Mouse (Mus musculus): Measurements from ENCODE around the gene Med10. TPM values are rescaled to one million over a fixed set of nuclear protein-coding genes. Genes with fewer than 3 reads are reported as not detected.

The Med10 gene
- total and polyA plus RNA-seq, 3 experiments = 19.3 to 22.9 (median 19.7) TPM

GRCm38 (mm10) chr13:69845592-69845991, 43.4 kb downstream of the Med10 start:
- no peak for DNase-seq
- no peak overlapping the region for H3K9ac ChIP-seq (ENCODE audit: low read depth, low read length)
- TF ChIP-seq CTCF (IDR thresholded peaks at IDR 0.05) = no peak
- TF ChIP-seq EP300 (IDR thresholded peaks at IDR 0.05; ENCODE audit: insufficient read depth, low read depth, low read length) = no peak
- TF ChIP-seq POLR2A (IDR thresholded peaks at IDR 0.05; ENCODE audit: insufficient read depth, low read depth, low read length) = no peak
- H3K79me2 ChIP-seq (replicated peaks; ENCODE audit: control insufficient read depth, insufficient read depth, low read length) = no peaks in the 10 kb centered on the region
- intact Hi-C loops (cut with DNase I) = no loop called here
- no peaks in the 10 kb centered on the region for H3K36me3 ChIP-seq (ENCODE audit: control insufficient read depth, insufficient read depth, low read length)
- no peaks in the 10 kb centered on the region for H3K4me1 ChIP-seq (ENCODE audit: control insufficient read depth, insufficient read depth, low read length)
- 73% methylated on average over 1 of the region's 1 CpGs for WGBS
- no peak overlapping the region for H3K27ac ChIP-seq
- no peaks in the 10 kb centered on the region for H3K27me3 ChIP-seq (ENCODE audit: control insufficient read depth, insufficient read depth, low read length)
- no peak overlapping the region for H3K4me3 ChIP-seq

DNA sequence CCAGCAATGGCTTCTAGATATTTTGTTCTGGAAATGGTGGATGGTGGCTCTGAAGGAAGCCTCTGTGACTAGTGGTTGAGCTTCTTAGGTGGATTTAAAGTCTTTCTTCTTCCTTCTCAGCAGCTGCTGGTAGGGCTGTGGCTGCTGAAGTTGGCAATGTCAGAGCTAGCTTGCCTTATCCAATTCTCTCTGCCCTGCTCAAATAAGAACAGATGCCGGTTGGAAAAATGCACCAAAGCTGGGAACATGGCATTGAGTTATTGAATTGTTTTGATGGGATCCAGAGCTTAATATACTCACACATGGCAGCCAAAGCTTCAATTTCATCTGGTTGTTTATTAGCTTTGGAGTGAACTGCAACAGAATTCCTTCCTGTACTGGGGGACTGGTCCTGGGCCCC, 47.4 kb downstream of the Med10 start:
- intact Hi-C loops (cut with DNase I) = no loop called here
- no peak for DNase-seq

DNA sequence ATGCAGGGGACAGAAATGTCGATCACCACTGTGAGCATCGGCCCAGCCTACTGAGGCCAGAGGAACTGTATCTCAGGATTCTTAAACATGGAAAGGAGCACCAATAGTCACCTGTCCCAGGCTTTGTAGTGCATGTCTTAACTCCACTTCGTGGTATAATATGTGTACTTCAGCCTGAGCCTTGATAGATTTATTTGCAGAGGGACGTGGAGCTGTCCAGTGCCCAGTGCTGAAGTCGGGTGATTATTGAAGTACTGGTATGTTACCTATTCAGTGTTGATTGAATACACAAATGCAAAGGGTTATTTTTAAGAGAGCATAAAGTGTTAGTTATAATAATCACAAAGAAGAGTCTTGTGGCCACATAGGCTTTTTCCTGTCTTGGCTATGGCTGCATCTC, 50.1 kb downstream of the Med10 start:
- no peaks in the 10 kb centered on the region for H3K36me3 ChIP-seq (ENCODE audit: control insufficient read depth, insufficient read depth, low read length)
- H3K27ac ChIP-seq = no peak overlapping the region
- intact Hi-C loops (cut with DNase I) = no loop called here
- H3K79me2 ChIP-seq (replicated peaks; ENCODE audit: control insufficient read depth, insufficient read depth, low read length) = no peaks in the 10 kb centered on the region
- WGBS = 56% methylated on average over 5 of the region's 5 CpGs
- no peak overlapping the region for H3K4me3 ChIP-seq
- peak in 1 of 2 experiments; percentile 21 for DNase-seq
- TF ChIP-seq EP300 (IDR thresholded peaks at IDR 0.05; ENCODE audit: insufficient read depth, low read depth, low read length) (no peak), POLR2A (IDR thresholded peaks at IDR 0.05; ENCODE audit: insufficient read depth, low read depth, low read length) (no peak), CTCF (IDR thresholded peaks at IDR 0.05) (no peak)
- no peaks in the 10 kb centered on the region for H3K4me1 ChIP-seq (ENCODE audit: control insufficient read depth, insufficient read depth, low read length)
- H3K27me3 ChIP-seq (ENCODE audit: control insufficient read depth, insufficient read depth, low read length) = no peaks in the 10 kb centered on the region
- H3K9ac ChIP-seq (ENCODE audit: low read depth, low read length) = no peak overlapping the region

More for the DNA sequence above, 47.4 kb downstream of the Med10 start:
- no peaks in the 10 kb centered on the region for H3K4me1 ChIP-seq (ENCODE audit: control insufficient read depth, insufficient read depth, low read length)
- H3K9ac ChIP-seq (ENCODE audit: low read depth, low read length) = no peak overlapping the region
- H3K27ac ChIP-seq = no peak overlapping the region
- no peak overlapping the region for H3K4me3 ChIP-seq
- H3K36me3 ChIP-seq (ENCODE audit: control insufficient read depth, insufficient read depth, low read length) = no peaks in the 10 kb centered on the region
- TF ChIP-seq EP300 (IDR thresholded peaks at IDR 0.05; ENCODE audit: insufficient read depth, low read depth, low read length) = no peak
- TF ChIP-seq CTCF (IDR thresholded peaks at IDR 0.05) = no peak
- no peak for TF ChIP-seq POLR2A (IDR thresholded peaks at IDR 0.05; ENCODE audit: insufficient read depth, low read depth, low read length)
- WGBS = 73% methylated on average over 1 of the region's 1 CpGs
- no peaks in the 10 kb centered on the region for H3K27me3 ChIP-seq (ENCODE audit: control insufficient read depth, insufficient read depth, low read length)
- no peaks in the 10 kb centered on the region for H3K79me2 ChIP-seq (replicated peaks; ENCODE audit: control insufficient read depth, insufficient read depth, low read length)

GRCm38 (mm10) chr13:69853425-69854043, 51.3 kb downstream of the Med10 start:
- TF ChIP-seq CTCF (IDR thresholded peaks at IDR 0.05) (no peak), POLR2A (IDR thresholded peaks at IDR 0.05; ENCODE audit: insufficient read depth, low read depth, low read length) (no peak), EP300 (IDR thresholded peaks at IDR 0.05; ENCODE audit: insufficient read depth, low read depth, low read length) (no peak)
- Histone ChIP-seq H3K4me3 (no peak overlapping the region), H3K79me2 (replicated peaks; ENCODE audit: control insufficient read depth, insufficient read depth, low read length) (no peaks in the 10 kb centered on the region), H3K9ac (ENCODE audit: low read depth, low read length) (no peak overlapping the region), H3K27me3 (ENCODE audit: control insufficient read depth, insufficient read depth, low read length) (no peaks in the 10 kb centered on the region), H3K4me1 (ENCODE audit: control insufficient read depth, insufficient read depth, low read length) (no peaks in the 10 kb centered on the region), H3K36me3 (ENCODE audit: control insufficient read depth, insufficient read depth, low read length) (no peaks in the 10 kb centered on the region), H3K27ac (no peak overlapping the region)
- DNase-seq = no peak
- WGBS = 63% methylated on average over 5 of the region's 5 CpGs
- intact Hi-C loops (cut with DNase I) = no loop called here

DNA sequence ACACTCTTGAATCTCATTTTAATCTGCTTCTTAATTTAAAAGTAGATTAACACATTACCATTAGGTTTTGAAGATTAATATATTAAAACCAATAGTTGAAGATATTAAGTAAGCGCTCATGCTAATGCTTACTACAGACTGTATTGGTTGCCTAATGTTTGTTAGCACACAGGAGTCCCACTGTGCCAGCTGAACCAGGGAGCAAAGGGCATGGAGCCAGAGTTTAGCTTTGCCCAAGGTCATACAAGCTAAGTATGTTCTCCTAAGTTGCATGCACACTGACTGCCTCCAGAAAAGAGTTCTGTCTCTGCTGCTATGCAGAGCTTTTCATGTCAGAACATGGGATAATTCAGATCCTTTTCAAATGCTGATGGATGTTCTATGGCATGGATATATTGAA, 53.7 kb downstream of the Med10 start:
- Histone ChIP-seq H3K79me2 (replicated peaks; ENCODE audit: control insufficient read depth, insufficient read depth, low read length) (no peaks in the 10 kb centered on the region), H3K4me1 (ENCODE audit: control insufficient read depth, insufficient read depth, low read length) (no peaks in the 10 kb centered on the region), H3K4me3 (no peak overlapping the region), H3K27ac (no peak overlapping the region), H3K9ac (ENCODE audit: low read depth, low read length) (no peak overlapping the region), H3K27me3 (ENCODE audit: control insufficient read depth, insufficient read depth, low read length) (no peaks in the 10 kb centered on the region), H3K36me3 (ENCODE audit: control insufficient read depth, insufficient read depth, low read length) (no peaks in the 10 kb centered on the region)
- intact Hi-C loops (cut with DNase I) = no loop called here
- TF ChIP-seq EP300 (IDR thresholded peaks at IDR 0.05; ENCODE audit: insufficient read depth, low read depth, low read length) (no peak), POLR2A (IDR thresholded peaks at IDR 0.05; ENCODE audit: insufficient read depth, low read depth, low read length) (no peak), CTCF (IDR thresholded peaks at IDR 0.05) (no peak)
- DNase-seq = no peak
- 90% methylated on average over 1 of the region's 1 CpGs for WGBS

- 89% methylated on average over 4 of the region's 4 CpGs for WGBS
- Histone ChIP-seq H3K27ac (no peak overlapping the region), H3K36me3 (ENCODE audit: control insufficient read depth, insufficient read depth, low read length) (no peaks in the 10 kb centered on the region), H3K4me3 (no peak overlapping the region), H3K79me2 (replicated peaks; ENCODE audit: control insufficient read depth, insufficient read depth, low read length) (no peaks in the 10 kb centered on the region), H3K27me3 (ENCODE audit: control insufficient read depth, insufficient read depth, low read length) (no peaks in the 10 kb centered on the region), H3K9ac (ENCODE audit: low read depth, low read length) (no peak overlapping the region), H3K4me1 (ENCODE audit: control insufficient read depth, insufficient read depth, low read length) (no peaks in the 10 kb centered on the region)
- intact Hi-C loops (cut with DNase I) = no loop called here
- DNase-seq = no peak
- no peak for TF ChIP-seq POLR2A (IDR thresholded peaks at IDR 0.05; ENCODE audit: insufficient read depth, low read depth, low read length)
- TF ChIP-seq EP300 (IDR thresholded peaks at IDR 0.05; ENCODE audit: insufficient read depth, low read depth, low read length) = no peak
- TF ChIP-seq CTCF (IDR thresholded peaks at IDR 0.05) = no peak
Observed at GRCm38 (mm10) chr13:69862276-69862675, 60.1 kb downstream of the Med10 start.
